10 mouse cellular contexts compared by ENCODE assay signal in the genomic region with DNA sequence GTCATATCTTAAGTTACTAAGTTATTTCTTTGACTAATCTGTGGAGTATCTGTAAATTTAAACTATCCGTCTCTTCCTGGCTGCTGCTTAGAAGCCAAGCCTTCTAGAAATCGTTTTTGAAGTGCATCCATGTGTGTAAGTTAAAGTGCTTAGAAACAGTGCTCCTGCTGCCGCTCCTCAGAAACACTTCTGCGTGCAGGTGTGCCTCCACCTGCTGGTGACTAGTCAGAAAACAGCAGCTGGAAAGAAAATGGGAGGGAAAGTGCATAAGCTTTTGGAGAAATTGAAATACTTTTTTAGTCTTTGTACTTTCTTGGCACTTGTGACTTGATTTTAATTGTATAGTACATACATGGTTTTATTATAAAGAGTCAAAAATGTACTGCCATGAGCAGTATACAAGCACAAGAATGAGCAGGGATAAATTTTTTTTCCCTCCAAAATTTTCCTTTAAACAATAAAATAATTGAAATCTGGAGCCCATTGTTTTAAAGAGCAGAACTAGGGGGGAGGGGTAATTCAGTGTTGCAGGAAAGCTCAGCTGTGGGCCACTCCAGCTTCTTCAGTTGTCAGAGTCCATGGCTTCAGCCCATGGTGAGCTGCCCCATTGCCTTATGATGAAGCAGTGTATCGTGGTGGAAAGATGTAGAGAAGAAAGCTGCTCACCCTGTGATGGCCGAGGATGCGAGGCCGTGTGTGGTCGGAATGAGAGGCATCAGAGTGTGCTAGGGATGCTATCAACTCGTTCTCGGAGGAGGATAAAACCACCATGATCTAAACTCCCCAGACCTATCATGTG. TPM values are rescaled to one million over a fixed set of nuclear protein-coding genes. Genes with fewer than 3 reads are reported as not detected.
DNase-seq lines count a peak whose midpoint lies in the region; ATAC-seq lines count a peak whose summit lies in the region.
"Had no signal": no experiment of that assay in that cellular context is flagged by ENCODE, and none has a peak within 500 bp of the region (broad histone marks: within the 10 kb centered on the region; RNA-seq: fewer than 3 reads in every experiment).

No protein-coding gene starts in this region.

- ATAC-seq in limb, embryonic 11.5 days (ENCODE audit: insufficient number of reproducible peaks, low FRiP score, low TSS enrichment, low read depth) = no peak

- no peaks in the 10 kb centered on the region for H3K36me3 ChIP-seq in limb, embryonic 11.5 days (ENCODE audit: control insufficient read depth, insufficient read depth, low read length)
- H3K36me3 ChIP-seq in limb, embryonic 10.5 days = peaks cover 24% of the 10 kb centered on the region

- no peaks in the 10 kb centered on the region for H3K9me3 ChIP-seq in limb, embryonic 11.5 days (ENCODE audit: control insufficient read depth, low read length)
- H3K9me3 ChIP-seq in limb, embryonic 10.5 days (replicated peaks) = no peaks in the 10 kb centered on the region
- H3K9me3 ChIP-seq: embryonic facial prominence, embryonic 13.5 days had no signal

- peak; percentile 14 for DNase-seq in adrenal gland, postnatal 14 days
- DNase-seq in adrenal gland, adult 8-10 months = no peak
- DNase-seq in limb, embryonic 11.5 days (ENCODE audit: low spot score) = peak; percentile 38
- DNase-seq in limb, embryonic 10.5 days (ENCODE audit: low spot score) = no peak
- DNase-seq in WW6 (ENCODE audit: low read depth, low spot score) = peak; percentile 4
- DNase-seq in lung, postnatal 10 days = peak; percentile 3
- no peak for DNase-seq in cerebellum, adult 18-20 months
- DNase-seq in gastrocnemius, postnatal 36 days = no peak
- DNase-seq: B cell, adult 2 months had no signal

- intact Hi-C loops in gastrocnemius, postnatal 36 days (cut with DNase I) = no loop called here

- 84% methylated on average over 11 of the region's 11 CpGs for WGBS in limb, embryonic 11.5 days
- 85% methylated on average over 11 of the region's 11 CpGs for WGBS in limb, embryonic 10.5 days

- H3K4me3 ChIP-seq in limb, embryonic 11.5 days (ENCODE audit: low read depth, low read length) = no peak overlapping the region
- H3K4me3 ChIP-seq in limb, embryonic 10.5 days = no peak overlapping the region
- H3K4me3 ChIP-seq: embryonic facial prominence, embryonic 13.5 days had no signal

- H3K4me1 ChIP-seq in limb, embryonic 11.5 days (ENCODE audit: control insufficient read depth, insufficient read depth, low read length) = no peaks in the 10 kb centered on the region
- H3K4me1 ChIP-seq in limb, embryonic 10.5 days = peaks cover 8% of the 10 kb centered on the region; the same call in 1 of the 2 replicates
- H3K4me1 ChIP-seq: embryonic facial prominence, embryonic 13.5 days had no signal

- H3K9ac ChIP-seq in limb, embryonic 11.5 days (ENCODE audit: low read length) = no peak overlapping the region
- H3K9ac ChIP-seq: embryonic facial prominence, embryonic 13.5 days had no signal

- H3K27ac ChIP-seq in limb, embryonic 11.5 days (replicated peaks; ENCODE audit: low read depth, low read length) = no peak overlapping the region
- H3K27ac ChIP-seq in limb, embryonic 10.5 days = no peak overlapping the region
- H3K27ac ChIP-seq: embryonic facial prominence, embryonic 13.5 days had no signal

- H3K27me3 ChIP-seq in limb, embryonic 11.5 days (ENCODE audit: control insufficient read depth, insufficient read depth, low read length) = no peaks in the 10 kb centered on the region
- no peaks in the 10 kb centered on the region for H3K27me3 ChIP-seq in limb, embryonic 10.5 days (ENCODE audit: low read depth, poor library complexity, severe bottlenecking)
- H3K27me3 ChIP-seq: embryonic facial prominence, embryonic 13.5 days had no signal

- no peak overlapping the region for H3K4me2 ChIP-seq in limb, embryonic 11.5 days (ENCODE audit: low read depth, severe bottlenecking)
- H3K4me2 ChIP-seq: embryonic facial prominence, embryonic 13.5 days had no signal

RNA-seq across cellular contexts. Expression of a gene that starts 53.0 kb away (rescaled TPM):
- total RNA-seq in adrenal gland, postnatal 14 days (2021) = 18.6 and 22.9 TPM in 2 replicates
- 10 to 100 TPM; 18.8 to 32.7 (median 22.7) TPM for total RNA-seq in adrenal gland, adult 8-10 months (2022)
- 66.4 and 68.0 TPM in 2 replicates for polyA plus RNA-seq in limb, embryonic 11.5 days (2014; fragmentation: Nextera tagmentation; extraction: Ambion mirVana)
- 67.2 and 71.2 TPM in 2 replicates for polyA plus RNA-seq in limb, embryonic 10.5 days (2016; fragmentation: Nextera tagmentation; extraction: Ambion mirVana)
- 1 to 10 TPM; 7.2 to 7.7 TPM for total RNA-seq in gastrocnemius, postnatal 36 days (2021)

RNA-seq across cellular contexts. Expression of a gene that starts 53.2 kb away (rescaled TPM):
- total RNA-seq in adrenal gland, postnatal 14 days (2021) = 10.9 and 11.8 TPM in 2 replicates
- 10 to 100 TPM; 15.0 to 22.2 (median 16.1) TPM for total RNA-seq in adrenal gland, adult 8-10 months (2022)
- polyA plus RNA-seq in limb, embryonic 11.5 days (2014; fragmentation: Nextera tagmentation; extraction: Ambion mirVana) = 15.9 and 19.6 TPM in 2 replicates
- polyA plus RNA-seq in limb, embryonic 10.5 days (2016; fragmentation: Nextera tagmentation; extraction: Ambion mirVana) = 13.2 and 14.1 TPM in 2 replicates
- total RNA-seq in gastrocnemius, postnatal 36 days (2021) = 1 to 10 TPM; 9.3 to 9.4 TPM

Comparison
In these comparisons a context has a peak if more than half of its experiments do, and no peak if none do; other contexts are left out.
1. DNase-seq: peak in adrenal gland, postnatal 14 days (single experiment), limb, embryonic 11.5 days (single experiment), WW6 (single experiment) and lung, postnatal 10 days (single experiment); none in adrenal gland, adult 8-10 months (single experiment), limb, embryonic 10.5 days (single experiment), cerebellum, adult 18-20 months (0 of 2) and gastrocnemius, postnatal 36 days (0 of 2).